Mouse (Mus musculus) ES-Bruce4 (cell line): Measurements from ENCODE around the gene Slc22a23. TPM values are rescaled to one million over a fixed set of nuclear protein-coding genes. Genes with fewer than 3 reads are reported as not detected.

ENCODE experiments used
- H3K27ac ChIP-seq: 2 replicates; pipeline ENCODE4 v1.5.1; 2012; ENCODE audit warnings: low read length, inconsistent platforms; ENCODE audit not compliant: insufficient read depth
- H3K27me3 ChIP-seq: 2 replicates; pipeline ENCODE4 v1.6.1; 2012; ENCODE audit warnings: mild to moderate bottlenecking, low read length, inconsistent platforms; ENCODE audit not compliant: control insufficient read depth, poor library complexity, insufficient read depth, severe bottlenecking
- H3K36me3 ChIP-seq: 2 replicates; pipeline ENCODE4 v1.6.1; 2012; ENCODE audit warnings: inconsistent platforms, mild to moderate bottlenecking, low read length, moderate library complexity; ENCODE audit not compliant: control insufficient read depth, poor library complexity, insufficient read depth, severe bottlenecking
- H3K4me1 ChIP-seq: one replicate; pipeline ENCODE4 v1.8.1; 2011; ENCODE audit warnings: low read length; ENCODE audit not compliant: control insufficient read depth, insufficient read depth
- H3K4me3 ChIP-seq: 2 replicates; pipeline ENCODE4 v1.5.1; 2011; ENCODE audit warnings: low read depth, mild to moderate bottlenecking, low read length
- H3K9ac ChIP-seq: 2 replicates; pipeline ENCODE4 v1.6.1; 2012; ENCODE audit warnings: low read depth, mild to moderate bottlenecking, inconsistent platforms; ENCODE audit not compliant: poor library complexity, severe bottlenecking
- H3K9me3 ChIP-seq: replicated peaks from 2 replicates; pipeline ENCODE4 v1.6.1; 2012; ENCODE audit warnings: mild to moderate bottlenecking, low read length, inconsistent platforms; ENCODE audit not compliant: control insufficient read depth, poor library complexity, insufficient read depth, severe bottlenecking
- CTCF ChIP-seq: IDR thresholded peaks from one replicate; pipeline ENCODE4 v1.8.1; 2011; ENCODE audit warnings: low read depth, low read length
- EP300 ChIP-seq: IDR thresholded peaks from 2 replicates; pipeline ENCODE4 v1.6.1; 2011; ENCODE audit warnings: low read depth, low read length; ENCODE audit not compliant: insufficient read depth
- POLR2A ChIP-seq: IDR thresholded peaks from one replicate; pipeline ENCODE4 v1.8.1; 2011; ENCODE audit warnings: low read length; ENCODE audit not compliant: insufficient read depth
- polyA plus RNA-seq: library from polyadenylated mRNA; stranded (reverse); fragments of >200 nt; gene quantifications from 2 replicates; pipeline ENCODE4 v1.2.4, GENCODE M21; 2011; ENCODE audit warnings: low read depth; ENCODE audit not compliant: missing spikeins, insufficient read depth, insufficient read length

Gene Slc22a23
- polyA plus RNA-seq, 1 experiment = 18.4 TPM

GRCm38 (mm10) chr13:34307696-34308603 lies 37.0 kb downstream of the Slc22a23 start:
- Histone ChIP-seq H3K9ac (no peak overlapping the region), H3K4me3 (no peak overlapping the region), H3K27ac (no peak overlapping the region), H3K27me3 (no peaks in the 10 kb centered on the region), H3K4me1 (no peaks in the 10 kb centered on the region), H3K36me3 (no peaks in the 10 kb centered on the region), H3K9me3 (no peaks in the 10 kb centered on the region)
- no peak for TF ChIP-seq EP300
- TF ChIP-seq POLR2A = no peak
- no peak for TF ChIP-seq CTCF

GRCm38 (mm10) chr13:34305964-34306671 lies 38.9 kb downstream of the Slc22a23 start:
- H3K9ac ChIP-seq = no peak overlapping the region
- no peaks in the 10 kb centered on the region for H3K9me3 ChIP-seq
- no peak for TF ChIP-seq POLR2A
- no peak for TF ChIP-seq CTCF
- TF ChIP-seq EP300 = no peak
- H3K36me3 ChIP-seq = no peaks in the 10 kb centered on the region
- H3K27ac ChIP-seq = no peak overlapping the region
- H3K4me1 ChIP-seq = no peaks in the 10 kb centered on the region
- H3K27me3 ChIP-seq = no peaks in the 10 kb centered on the region
- no peak overlapping the region for H3K4me3 ChIP-seq

- no peak overlapping the region for H3K4me3 ChIP-seq
- no peaks in the 10 kb centered on the region for H3K36me3 ChIP-seq
- H3K9ac ChIP-seq = no peak overlapping the region
- TF ChIP-seq CTCF (no peak), POLR2A (no peak), EP300 (no peak)
- H3K27me3 ChIP-seq = no peaks in the 10 kb centered on the region
- H3K9me3 ChIP-seq = no peaks in the 10 kb centered on the region
- no peaks in the 10 kb centered on the region for H3K4me1 ChIP-seq
- no peak overlapping the region for H3K27ac ChIP-seq
Observed at GRCm38 (mm10) chr13:34304896-34305295, 40.1 kb downstream of the Slc22a23 start.

- Histone ChIP-seq H3K27me3 (no peaks in the 10 kb centered on the region), H3K9me3 (no peaks in the 10 kb centered on the region), H3K27ac (no peak overlapping the region), H3K9ac (no peak overlapping the region), H3K4me3 (no peak overlapping the region), H3K36me3 (no peaks in the 10 kb centered on the region), H3K4me1 (no peaks in the 10 kb centered on the region)
- TF ChIP-seq POLR2A (no peak), EP300 (no peak), CTCF (no peak)
Observed at GRCm38 (mm10) chr13:34303386-34304016, 41.5 kb downstream of the Slc22a23 start.

GRCm38 (mm10) chr13:34301585-34301984 lies 43.4 kb downstream of the Slc22a23 start:
- Histone ChIP-seq H3K27ac (no peak overlapping the region), H3K9ac (no peak overlapping the region), H3K36me3 (no peaks in the 10 kb centered on the region), H3K4me1 (no peaks in the 10 kb centered on the region), H3K27me3 (no peaks in the 10 kb centered on the region), H3K4me3 (no peak overlapping the region), H3K9me3 (no peaks in the 10 kb centered on the region)
- TF ChIP-seq CTCF (no peak), EP300 (no peak), POLR2A (no peak)
